Mouse (Mus musculus) CH12.LX (cell line): ENCODE data around the gene Tenm1. TPM values are rescaled to one million over a fixed set of nuclear protein-coding genes. Genes with fewer than 3 reads are reported as not detected.

Source experiments
- DNase-seq: peaks from one replicate; pipeline ENCODE4 v3.0.0-alpha.2; 2013; ENCODE audit errors: extremely low read depth
- H3K27ac ChIP-seq: 2 replicates; pipeline ENCODE4 v1.5.1; 2012; ENCODE audit warnings: low read depth, mild to moderate bottlenecking, control low read depth, moderate library complexity; ENCODE audit not compliant: insufficient read depth
- H3K27me3 ChIP-seq: replicated peaks from 2 replicates; pipeline ENCODE3; 2012; ENCODE audit warnings: inconsistent platforms
- H3K36me3 ChIP-seq, 2 experiments: replicated peaks in 1 of 2; 2 replicates each; pipeline versions ENCODE3 to v1.6.1; 2012; ENCODE audit warnings: inconsistent platforms in 1 of 2, low read length in 1 of 2, mild to moderate bottlenecking in 1 of 2, mixed read lengths in 1 of 2, moderate library complexity in 1 of 2; ENCODE audit not compliant: control insufficient read depth in 1 of 2, insufficient read depth in 1 of 2
- H3K4me1 ChIP-seq, 2 experiments: 2 replicates each; pipeline ENCODE4 v1.6.1; 2012; ENCODE audit warnings: inconsistent platforms in 1 of 2, moderate library complexity in 1 of 2; ENCODE audit not compliant: insufficient read depth in 2 of 2, control insufficient read depth in 1 of 2
- H3K4me2 ChIP-seq: 2 replicates; pipeline ENCODE4 v1.6.1; 2012; ENCODE audit warnings: low read depth, mild to moderate bottlenecking, control low read depth; ENCODE audit not compliant: poor library complexity, insufficient read depth, severe bottlenecking
- H3K4me3 ChIP-seq, 3 experiments: fragments of 150-350 bp in 1 of 3; sonication (generic) in 1 of 3; replicated peaks in 1 of 3; 2 replicates each; pipeline versions ENCODE3 to v1.5.1; 2011 to 2012; ENCODE audit warnings: low read depth in 2 of 3, low read length in 2 of 3, mild to moderate bottlenecking in 2 of 3, moderate library complexity in 2 of 3, control low read depth in 1 of 3, improper control_type of control experiment in 1 of 3, inconsistent platforms in 1 of 3, mixed read lengths in 1 of 3; ENCODE audit not compliant: poor library complexity in 1 of 3
- H3K79me2 ChIP-seq: replicated peaks from 2 replicates; pipeline ENCODE4 v1.6.1; 2012; ENCODE audit warnings: mild to moderate bottlenecking, moderate library complexity; ENCODE audit not compliant: control insufficient read depth, poor library complexity, insufficient read depth, severe bottlenecking; ENCODE audit errors: extremely low read depth
- H3K9ac ChIP-seq: 2 replicates; pipeline ENCODE4 v1.6.1; 2012; ENCODE audit warnings: low read depth, mild to moderate bottlenecking, control low read depth, moderate library complexity; ENCODE audit not compliant: insufficient read depth
- H3K9me3 ChIP-seq: replicated peaks from 2 replicates; pipeline ENCODE3; 2012; ENCODE audit warnings: low read length, inconsistent platforms, mixed read lengths
- CHD1 ChIP-seq: IDR thresholded peaks from 2 replicates; pipeline ENCODE4 v1.6.1; 2012; ENCODE audit warnings: low read depth, low read length, improper control_type of control experiment, inconsistent platforms
- ETS1 ChIP-seq: conservative IDR thresholded peaks from 2 replicates; pipeline ENCODE4 v1.6.1; 2012; ENCODE audit warnings: low read depth, mild to moderate bottlenecking, inconsistent platforms, low read length, improper control_type of control experiment, moderate library complexity
- GABPA ChIP-seq: IDR thresholded peaks from 2 replicates; pipeline ENCODE4 v1.6.1; 2012; ENCODE audit warnings: low read depth, low read length, improper control_type of control experiment, inconsistent platforms; ENCODE audit not compliant: insufficient replicate concordance
- IRF4 ChIP-seq: IDR thresholded peaks from 2 replicates; pipeline ENCODE4 v1.6.1; 2014; ENCODE audit warnings: low read depth, mild to moderate bottlenecking, inconsistent platforms, low read length, improper control_type of control experiment
- MAFK ChIP-seq: IDR thresholded peaks from 2 replicates; pipeline ENCODE4 v1.6.1; 2011; ENCODE audit warnings: low read length, improper control_type of control experiment; ENCODE audit not compliant: insufficient replicate concordance
- MAZ ChIP-seq: IDR thresholded peaks from 2 replicates; pipeline ENCODE4 v1.6.1; 2012; ENCODE audit warnings: low read depth, mild to moderate bottlenecking, inconsistent platforms, low read length, improper control_type of control experiment, moderate library complexity
- MEF2A ChIP-seq: IDR thresholded peaks from 2 replicates; pipeline ENCODE4 v1.6.1; 2014; ENCODE audit warnings: low read depth, mild to moderate bottlenecking, inconsistent platforms, low read length, improper control_type of control experiment, borderline replicate concordance
- MYC ChIP-seq: IDR thresholded peaks from 2 replicates; pipeline ENCODE4 v1.6.1; 2011; ENCODE audit warnings: low read depth, mild to moderate bottlenecking, improper control_type of control experiment, low read length
- NRF1 ChIP-seq: IDR thresholded peaks from 2 replicates; pipeline ENCODE4 v1.6.1; 2014; ENCODE audit warnings: low read depth, mild to moderate bottlenecking, inconsistent platforms, low read length, improper control_type of control experiment, moderate library complexity
- PAX5 ChIP-seq: IDR thresholded peaks from 2 replicates; pipeline ENCODE4 v1.6.1; 2012; ENCODE audit warnings: low read length, inconsistent platforms, mixed read lengths
- POLR2AphosphoS2 ChIP-seq: IDR thresholded peaks from 2 replicates; pipeline ENCODE4 v1.6.1; 2011; ENCODE audit warnings: low read depth, low read length, improper control_type of control experiment
- RAD21 ChIP-seq: IDR thresholded peaks from 2 replicates; pipeline ENCODE4 v1.6.1; 2011; ENCODE audit warnings: low read depth, mild to moderate bottlenecking, low read length, improper control_type of control experiment, moderate library complexity
- SIN3A ChIP-seq: IDR thresholded peaks from 2 replicates; pipeline ENCODE4 v1.6.1; 2012; ENCODE audit warnings: low read length, improper control_type of control experiment, inconsistent platforms
- TCF12 ChIP-seq: IDR thresholded peaks from 2 replicates; pipeline ENCODE4 v1.6.1; 2014; ENCODE audit warnings: low read depth, mild to moderate bottlenecking, inconsistent platforms, low read length, improper control_type of control experiment
- UBTF ChIP-seq: IDR thresholded peaks from 2 replicates; pipeline ENCODE4 v1.6.1; 2012; ENCODE audit warnings: low read depth, mild to moderate bottlenecking, inconsistent platforms, low read length, improper control_type of control experiment, moderate library complexity
- USF1 ChIP-seq: IDR thresholded peaks from 2 replicates; pipeline ENCODE4 v1.6.1; 2014; ENCODE audit warnings: low read depth, mild to moderate bottlenecking, inconsistent platforms, low read length, improper control_type of control experiment
- USF2 ChIP-seq: conservative IDR thresholded peaks from 2 replicates; pipeline ENCODE4 v1.6.1; 2011; ENCODE audit warnings: low read depth, low read length, improper control_type of control experiment
- ZC3H11A ChIP-seq: IDR thresholded peaks from 2 replicates; pipeline ENCODE4 v1.6.1; 2012; ENCODE audit warnings: low read depth, mild to moderate bottlenecking, inconsistent platforms, low read length, improper control_type of control experiment
- dilution Hi-C: fragments of 300-500 bp; cut with MboI; formaldehyde crosslinking; loops from 2 replicates; pipeline ENCODE4 v1.14.3; 2020; ENCODE audit warnings: low sequenced_read_pairs; ENCODE audit not compliant: extremely low pct_unique_long_range_greater_than_20kb, extremely low pct_ligation_motif_present
- in situ Hi-C: fragments of 300-500 bp; cut with MboI; formaldehyde crosslinking; loops from 3 replicates; pipeline ENCODE4 v1.14.3; 2019; ENCODE audit warnings: low sequenced_read_pairs, low pct_ligation_motif_present, low pct_unique_long_range_greater_than_20kb, mixed read lengths
- polyA plus RNA-seq: library from polyadenylated mRNA; unstranded; fragments of >175 nt; gene quantifications from 2 replicates; pipeline ENCODE4 v1.2.1, GENCODE M21; 2012; ENCODE audit warnings: low read depth; ENCODE audit not compliant: insufficient read length
- total RNA-seq, 2 experiments: library from RNA; depleted of rRNA; stranded (reverse); fragments of 300-350 nt in 1 of 2; fragments of >200 nt in 1 of 2; gene quantifications; 2 replicates each; pipeline ENCODE4 v1.2.3; 2012 to 2014

The Tenm1 gene
- total and polyA plus RNA-seq, 3 experiments = 0.20 TPM; not detected in 2

DNA sequence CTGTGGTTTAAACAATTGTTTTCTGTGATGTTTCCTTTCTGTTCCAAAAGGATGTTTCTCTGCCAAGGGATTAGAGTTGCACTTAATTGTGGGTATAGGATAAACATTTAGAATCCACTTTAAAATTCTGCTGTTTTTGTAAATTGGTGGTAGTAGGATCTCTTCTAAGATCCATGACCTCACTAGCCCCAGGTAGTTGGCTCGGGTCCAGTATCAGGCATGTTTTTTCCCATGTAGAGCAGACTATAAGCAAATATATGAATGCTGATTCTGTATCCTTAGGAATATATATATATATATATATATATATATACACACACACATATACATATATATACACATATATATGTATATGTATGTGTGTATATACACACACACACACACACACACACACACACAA is 567.2 kb downstream of the Tenm1 start:
- H3K4me3 ChIP-seq = no peak overlapping the region
- H3K9me3 ChIP-seq = no peaks in the 10 kb centered on the region
- H3K9ac ChIP-seq = no peak overlapping the region
- dilution Hi-C loops = no loop called here
- no peaks in the 10 kb centered on the region for H3K36me3 ChIP-seq
- H3K27ac ChIP-seq = no peak overlapping the region
- no peaks in the 10 kb centered on the region for H3K27me3 ChIP-seq
- TF ChIP-seq CHD1 (no peak), ZC3H11A (no peak), USF2 (no peak), NRF1 (no peak), PAX5 (no peak), TCF12 (no peak), USF1 (no peak), RAD21 (no peak)
- no peaks in the 10 kb centered on the region for H3K79me2 ChIP-seq
- H3K4me1 ChIP-seq = no peaks in the 10 kb centered on the region
- H3K4me2 ChIP-seq = no peak overlapping the region
- in situ Hi-C loops = no loop called here
- no peak for DNase-seq

DNA sequence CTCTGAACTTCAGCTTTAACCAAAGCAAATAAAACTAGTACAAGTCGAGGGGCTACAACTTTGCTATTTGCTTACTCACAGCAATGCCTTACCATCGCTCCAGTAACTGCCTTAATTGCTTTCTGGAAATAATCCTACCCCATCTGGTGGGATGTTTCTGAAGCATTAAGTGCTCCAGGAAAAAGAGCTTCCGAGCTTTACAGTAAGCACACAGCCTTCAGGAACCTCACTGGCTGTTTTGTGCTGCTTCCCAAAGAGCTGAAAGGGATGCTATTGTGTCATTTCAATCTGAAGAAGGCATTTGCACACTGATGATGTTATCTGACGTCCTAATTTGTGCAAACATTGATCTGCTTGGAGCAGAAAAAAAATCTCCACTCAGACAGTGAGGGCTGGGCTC is 647.4 kb downstream of the Tenm1 start:
- dilution Hi-C loops = no loop called here
- Histone ChIP-seq H3K9ac (no peak overlapping the region), H3K9me3 (no peaks in the 10 kb centered on the region), H3K4me3 (no peak overlapping the region), H3K27me3 (no peaks in the 10 kb centered on the region), H3K4me2 (no peak overlapping the region), H3K36me3 (no peaks in the 10 kb centered on the region), H3K27ac (no peak overlapping the region), H3K79me2 (no peaks in the 10 kb centered on the region)
- in situ Hi-C loops = no loop called here
- TF ChIP-seq POLR2AphosphoS2 = no peak
- no peak for TF ChIP-seq MAFK
- TF ChIP-seq MEF2A = no peak
- TF ChIP-seq MYC = no peak
- no peak for TF ChIP-seq SIN3A
- no peak for TF ChIP-seq UBTF
- TF ChIP-seq USF2 = no peak
- TF ChIP-seq ETS1 = no peak
- no peak for TF ChIP-seq IRF4
- TF ChIP-seq MAZ = no peak
- TF ChIP-seq USF1 = no peak
- no peak for TF ChIP-seq RAD21
- no peak for TF ChIP-seq NRF1
- TF ChIP-seq GABPA = no peak
- TF ChIP-seq, all 38 proteins: peak for 0
- H3K4me1 ChIP-seq = no peaks in the 10 kb centered on the region
- no peak for DNase-seq
